Mouse (Mus musculus): ENCODE results near the gene Lactb.
"Not testable (repeated sequence)": the region's sequence is repeated elsewhere in the genome, so short reads cannot be mapped to it uniquely, and the experiment has no call there.

Lactb gene

GRCm38 (mm10) chr9:66919981-66920380 lies 55.3 kb downstream of the Lactb start:
- peak; percentile 61 for DNase-seq

GRCm38 (mm10) chr9:66919382-66919971 lies 55.8 kb downstream of the Lactb start, which contains the start of gene Rab8b:
Rab8b (minus strand) TSS chr9:66919687.
- peak; percentile 99 for DNase-seq

GRCm38 (mm10) chr9:66918672-66919330 lies 56.5 kb downstream of the Lactb start:
- DNase-seq: peak; percentile 41

GRCm38 (mm10) chr9:66917892-66918255 lies 57.4 kb downstream of the Lactb start:
- no peak for DNase-seq

- no peak for DNase-seq
Observed at GRCm38 (mm10) chr9:66917216-66917891, 57.9 kb downstream of the Lactb start.

GRCm38 (mm10) chr9:66915869-66916785 lies 59.2 kb downstream of the Lactb start:
- DNase-seq: no peak

- no peak for DNase-seq
Observed at GRCm38 (mm10) chr9:66915401-66915800, 59.9 kb downstream of the Lactb start.

GRCm38 (mm10) chr9:66914540-66914939 lies 60.7 kb downstream of the Lactb start:
- DNase-seq: no peak

GRCm38 (mm10) chr9:66913254-66913934 lies 61.9 kb downstream of the Lactb start:
- not testable (repeated sequence) for DNase-seq

- DNase-seq: no peak
Observed at GRCm38 (mm10) chr9:66912304-66912703, 63.0 kb downstream of the Lactb start.

- no peak for DNase-seq
Observed at GRCm38 (mm10) chr9:66910677-66911076, 64.6 kb downstream of the Lactb start.

GRCm38 (mm10) chr9:66909922-66910321 lies 65.4 kb downstream of the Lactb start:
- no peak for DNase-seq

- no peak for DNase-seq
Observed at GRCm38 (mm10) chr9:66907746-66908397, 67.4 kb downstream of the Lactb start.

- DNase-seq: no peak
Observed at GRCm38 (mm10) chr9:66907126-66907525, 68.2 kb downstream of the Lactb start.

- no peak for DNase-seq
Observed at GRCm38 (mm10) chr9:66905990-66906389, 69.3 kb downstream of the Lactb start.
